Mouse (Mus musculus): ENCODE results near the gene Hgd. TPM values are rescaled to one million over a fixed set of nuclear protein-coding genes. Genes with fewer than 3 reads are reported as not detected.

The Hgd gene
- total RNA-seq, 1 experiment, result 0.40 TPM

DNA sequence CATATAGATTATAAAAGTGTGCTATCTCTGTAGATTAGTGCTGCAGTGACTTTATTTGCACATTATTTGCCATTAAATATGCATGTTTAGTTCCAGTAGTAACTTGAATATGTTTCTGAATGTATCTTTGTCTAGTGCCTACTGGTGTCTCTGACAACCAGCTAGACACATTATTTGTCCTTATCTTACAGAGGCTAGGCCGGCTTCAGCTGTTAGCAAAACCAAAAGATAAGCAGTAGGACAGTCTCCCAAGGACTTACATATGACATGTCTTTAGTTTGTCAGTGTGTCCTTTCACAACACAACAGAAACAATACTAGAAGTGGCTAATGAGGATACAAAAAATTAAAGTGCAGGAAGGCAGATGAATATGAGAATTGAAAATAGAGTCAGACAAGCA is 14.8 kb upstream of the Hgd start:
- Histone ChIP-seq H3K9ac (ENCODE audit: insufficient read depth, low read depth, low read length, poor library complexity, severe bottlenecking) (no peak overlapping the region), H3K4me1 (ENCODE audit: control insufficient read depth in 2 of 2, insufficient read depth in 2 of 2, low read length in 2 of 2, poor library complexity in 1 of 2) (peaks cover 0 to 2% of the 10 kb centered on the region in 2 experiments; a peak in 1 of 4 replicates), H3K9me3 (ENCODE audit: control insufficient read depth, insufficient read depth, low read depth, low read length) (no peaks in the 10 kb centered on the region), H3K4me3 (ENCODE audit: insufficient read depth in 1 of 2, low read depth in 1 of 2, low read length in 2 of 2, poor library complexity in 1 of 2, severe bottlenecking in 1 of 2) (no peak overlapping the region), H3K36me3 (ENCODE audit: control insufficient read depth, insufficient read depth, low read length, poor library complexity, severe bottlenecking) (no peaks in the 10 kb centered on the region), H3K27ac (ENCODE audit: insufficient read depth, low read depth, low read length, poor library complexity, severe bottlenecking) (no peak overlapping the region)
- TF ChIP-seq CHD2 (IDR thresholded peaks at IDR 0.05; ENCODE audit: low read depth, low read length) (no peak), HCFC1 (IDR thresholded peaks at IDR 0.05; ENCODE audit: borderline replicate concordance, insufficient read depth, low read length) (no peak), ZNF384 (IDR thresholded peaks at IDR 0.05; ENCODE audit: low read depth, low read length) (no peak), ZC3H11A (IDR thresholded peaks at IDR 0.05; ENCODE audit: borderline replicate concordance, low read depth, low read length) (no peak), MAFK (IDR thresholded peaks at IDR 0.05; ENCODE audit: insufficient read depth, low read depth, low read length) (no peak)
- DNase-seq (ENCODE audit: low read depth, low spot score), result no peak
- in situ Hi-C loops (cut with MboI; ENCODE audit: low sequenced_read_pairs in 2 of 2, unreplicated experiment in 2 of 2), result no loop called here

- Histone ChIP-seq H3K27ac (ENCODE audit: insufficient read depth, low read depth, low read length, poor library complexity, severe bottlenecking) (no peak overlapping the region), H3K4me1 (ENCODE audit: control insufficient read depth in 2 of 2, insufficient read depth in 2 of 2, low read length in 2 of 2, poor library complexity in 1 of 2) (peaks cover 0 to 2% of the 10 kb centered on the region in 2 experiments; a peak in 1 of 4 replicates), H3K36me3 (ENCODE audit: control insufficient read depth, insufficient read depth, low read length, poor library complexity, severe bottlenecking) (no peaks in the 10 kb centered on the region), H3K9ac (ENCODE audit: insufficient read depth, low read depth, low read length, poor library complexity, severe bottlenecking) (no peak overlapping the region), H3K4me3 (ENCODE audit: insufficient read depth in 1 of 2, low read depth in 1 of 2, low read length in 2 of 2, poor library complexity in 1 of 2, severe bottlenecking in 1 of 2) (no peak overlapping the region), H3K9me3 (ENCODE audit: control insufficient read depth, insufficient read depth, low read depth, low read length) (no peaks in the 10 kb centered on the region)
- no peak for TF ChIP-seq MAFK (IDR thresholded peaks at IDR 0.05; ENCODE audit: insufficient read depth, low read depth, low read length)
- TF ChIP-seq ZNF384 (IDR thresholded peaks at IDR 0.05; ENCODE audit: low read depth, low read length), result no peak
- no peak for TF ChIP-seq ZC3H11A (IDR thresholded peaks at IDR 0.05; ENCODE audit: borderline replicate concordance, low read depth, low read length)
- DNase-seq (ENCODE audit: low read depth, low spot score), result no peak
- in situ Hi-C loops (cut with MboI; ENCODE audit: low sequenced_read_pairs in 2 of 2, unreplicated experiment in 2 of 2), result no loop called here
These were observed 13.8 kb upstream of the Hgd start for GRCm38 (mm10) chr16:37566107-37566506.

DNA sequence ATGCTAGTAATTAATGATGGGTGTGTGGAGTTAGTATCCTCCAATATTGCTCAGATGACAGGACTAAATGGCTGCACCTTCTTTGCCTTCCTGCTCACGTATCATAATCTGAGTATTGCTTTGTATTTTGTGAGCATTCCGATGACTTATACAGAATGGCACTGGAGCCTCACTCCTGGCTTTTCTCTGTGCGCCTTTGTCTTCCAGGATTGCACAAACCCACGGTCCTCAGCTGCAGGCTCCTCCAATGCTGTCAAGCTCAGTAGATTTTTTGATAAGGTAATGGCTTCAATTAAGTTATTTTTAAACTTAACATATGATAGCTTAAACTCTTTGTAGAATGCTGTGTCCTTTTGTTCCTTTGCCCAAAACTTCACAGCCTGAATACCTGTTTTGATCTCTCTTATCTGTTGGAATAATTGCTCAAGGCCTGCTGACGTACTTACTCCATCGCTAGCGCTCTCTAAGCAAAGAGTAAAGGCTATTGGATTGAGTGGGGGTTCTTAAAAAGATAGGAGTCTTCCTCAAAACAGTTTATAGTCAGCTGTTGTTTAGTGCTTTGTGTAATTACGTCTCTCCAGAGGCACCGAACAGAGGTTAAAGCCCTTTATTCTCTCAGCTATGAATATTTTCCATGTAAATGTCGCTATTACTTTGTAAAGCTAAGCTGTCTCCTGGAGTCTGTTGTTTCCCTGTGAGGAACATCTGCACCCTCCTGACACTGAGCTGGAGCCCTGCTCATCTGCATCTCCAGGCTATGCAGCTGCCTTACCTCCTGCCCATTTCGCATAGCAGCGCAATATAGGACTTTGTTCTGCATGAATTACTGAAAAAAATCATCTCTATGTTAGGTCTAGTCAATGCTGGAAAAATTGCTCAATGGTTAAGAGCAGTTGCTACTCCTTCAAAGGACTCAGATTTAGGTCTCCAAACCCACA is 12.6 kb upstream of the Hgd start:
- Histone ChIP-seq H3K4me3 (ENCODE audit: insufficient read depth in 1 of 2, low read depth in 1 of 2, low read length in 2 of 2, poor library complexity in 1 of 2, severe bottlenecking in 1 of 2) (no peak overlapping the region), H3K36me3 (ENCODE audit: control insufficient read depth, insufficient read depth, low read length, poor library complexity, severe bottlenecking) (no peaks in the 10 kb centered on the region), H3K9me3 (ENCODE audit: control insufficient read depth, insufficient read depth, low read depth, low read length) (no peaks in the 10 kb centered on the region), H3K9ac (ENCODE audit: insufficient read depth, low read depth, low read length, poor library complexity, severe bottlenecking) (no peak overlapping the region), H3K4me1 (ENCODE audit: control insufficient read depth in 2 of 2, insufficient read depth in 2 of 2, low read length in 2 of 2, poor library complexity in 1 of 2) (peaks cover 0 to 2% of the 10 kb centered on the region in 2 experiments; a peak in 1 of 4 replicates), H3K27ac (ENCODE audit: insufficient read depth, low read depth, low read length, poor library complexity, severe bottlenecking) (no peak overlapping the region)
- TF ChIP-seq MAFK (IDR thresholded peaks at IDR 0.05; ENCODE audit: insufficient read depth, low read depth, low read length), result no peak
- TF ChIP-seq ZNF384 (IDR thresholded peaks at IDR 0.05; ENCODE audit: low read depth, low read length), result no peak
- no peak for TF ChIP-seq CHD2 (IDR thresholded peaks at IDR 0.05; ENCODE audit: low read depth, low read length)
- no peak for TF ChIP-seq HCFC1 (IDR thresholded peaks at IDR 0.05; ENCODE audit: borderline replicate concordance, insufficient read depth, low read length)
- in situ Hi-C loops (cut with MboI; ENCODE audit: low sequenced_read_pairs in 2 of 2, unreplicated experiment in 2 of 2), result no loop called here
- no peak for DNase-seq (ENCODE audit: low read depth, low spot score)

GRCm38 (mm10) chr16:37571554-37571953 is 8.4 kb upstream of the Hgd start:
- H3K36me3 ChIP-seq (ENCODE audit: control insufficient read depth, insufficient read depth, low read length, poor library complexity, severe bottlenecking), result no peaks in the 10 kb centered on the region
- DNase-seq (ENCODE audit: low read depth, low spot score), result no peak
- no peaks in the 10 kb centered on the region for H3K4me1 ChIP-seq (ENCODE audit: control insufficient read depth in 2 of 2, insufficient read depth in 2 of 2, low read length in 2 of 2, poor library complexity in 1 of 2)
- TF ChIP-seq ZC3H11A (IDR thresholded peaks at IDR 0.05; ENCODE audit: borderline replicate concordance, low read depth, low read length) (no peak), HCFC1 (IDR thresholded peaks at IDR 0.05; ENCODE audit: borderline replicate concordance, insufficient read depth, low read length) (no peak), MAFK (IDR thresholded peaks at IDR 0.05; ENCODE audit: insufficient read depth, low read depth, low read length) (no peak), ZNF384 (IDR thresholded peaks at IDR 0.05; ENCODE audit: low read depth, low read length) (no peak), CHD2 (IDR thresholded peaks at IDR 0.05; ENCODE audit: low read depth, low read length) (no peak)
- H3K27ac ChIP-seq (ENCODE audit: insufficient read depth, low read depth, low read length, poor library complexity, severe bottlenecking), result no peak overlapping the region
- H3K9ac ChIP-seq (ENCODE audit: insufficient read depth, low read depth, low read length, poor library complexity, severe bottlenecking), result no peak overlapping the region
- in situ Hi-C loops (cut with MboI; ENCODE audit: low sequenced_read_pairs in 2 of 2, unreplicated experiment in 2 of 2), result no loop called here
- no peak overlapping the region for H3K4me3 ChIP-seq (ENCODE audit: insufficient read depth in 1 of 2, low read depth in 1 of 2, low read length in 2 of 2, poor library complexity in 1 of 2, severe bottlenecking in 1 of 2)
- no peaks in the 10 kb centered on the region for H3K9me3 ChIP-seq (ENCODE audit: control insufficient read depth, insufficient read depth, low read depth, low read length)

Measured in ES-E14 (cell line).